Mouse (Mus musculus) CH12.LX (cell line): ENCODE measurements around the gene Gm9376.

ENCODE experiments used
- BHLHE40 ChIP-seq: IDR thresholded peaks from 2 replicates; pipeline ENCODE4 v1.6.1; 2011; ENCODE audit warnings: mild to moderate bottlenecking, low read depth, low read length, improper control_type of control experiment
- CHD2 ChIP-seq: IDR thresholded peaks from 2 replicates; pipeline ENCODE4 v1.6.1; 2011; ENCODE audit warnings: low read length, improper control_type of control experiment

DNA sequence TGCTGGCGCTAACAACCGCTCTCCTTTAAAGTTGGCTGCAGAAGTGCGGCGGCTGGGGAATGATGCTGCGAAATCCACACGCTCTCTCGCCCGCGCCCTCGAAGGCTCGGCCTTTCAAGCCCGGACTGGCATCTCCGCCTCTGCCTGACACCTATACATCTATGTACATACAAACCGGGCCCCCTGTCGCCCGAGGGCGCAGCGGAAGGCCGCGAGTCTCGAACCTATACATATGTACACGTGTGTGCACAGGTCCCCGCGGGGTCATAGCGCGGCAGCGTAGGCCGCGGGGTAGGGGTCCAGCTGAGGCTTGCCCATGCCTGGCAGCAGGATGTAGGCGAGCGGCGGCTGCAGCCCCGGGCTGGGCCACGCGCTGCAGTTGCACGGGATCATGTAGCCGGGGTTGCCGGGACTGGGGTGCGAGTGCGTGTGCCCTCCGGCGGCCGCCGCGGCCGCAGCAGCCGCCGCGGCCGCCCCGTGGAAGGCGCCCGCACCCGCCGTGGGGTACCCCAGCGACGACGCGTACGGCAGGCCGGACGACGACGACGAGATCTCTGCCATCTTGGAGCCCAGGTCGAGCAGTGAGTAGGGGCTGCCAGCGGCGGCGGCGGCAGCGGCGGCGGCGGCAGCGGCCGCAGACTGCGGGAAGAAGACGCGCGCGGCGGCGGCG lies 32.1 kb upstream of the Gm9376 start:
- TF ChIP-seq CHD2: no peak
- TF ChIP-seq BHLHE40: no peak
